Mouse (Mus musculus): ENCODE results near the gene Gmeb2.

DNA sequence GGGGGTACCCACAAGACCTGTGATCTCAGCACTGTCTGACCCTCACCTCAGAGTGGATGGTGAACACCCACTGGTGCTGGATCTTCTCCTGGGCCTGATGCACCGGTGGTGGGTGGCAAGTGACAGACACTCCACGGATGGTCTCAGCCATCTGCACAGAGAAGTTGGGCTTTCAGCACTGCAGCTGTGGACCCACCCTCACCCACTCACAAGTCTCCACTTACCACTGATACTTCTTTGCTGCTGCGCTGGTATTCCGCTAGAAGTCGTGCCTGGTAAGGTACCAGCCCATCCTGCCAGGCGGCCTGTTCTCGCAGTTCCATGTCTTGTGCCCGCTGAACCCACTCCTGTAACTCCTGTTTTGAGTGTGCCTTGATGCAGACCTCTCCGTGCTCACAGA is 48.6 kb downstream of the Gmeb2 start:
- TF ChIP-seq CTCF (IDR thresholded peaks at IDR 0.05; ENCODE audit: low read depth) (no peak), EP300 (IDR thresholded peaks at IDR 0.05; ENCODE audit: low read depth) (no peak)
